Mouse (Mus musculus) lung, adult 2 months (tissue): ENCODE results near the gene Slc51a. TPM values are rescaled to one million over a fixed set of nuclear protein-coding genes. Genes with fewer than 3 reads are reported as not detected.

Experiments
- DNase-seq: peaks from one replicate; pipeline ENCODE4 v3.0.0; 2022
- H3K4me1 ChIP-seq: fragments of 200-500 bp; 2 replicates; pipeline ENCODE4 v1.6.1; 2011; ENCODE audit warnings: low read length; ENCODE audit not compliant: control insufficient read depth, insufficient read depth
- H3K4me3 ChIP-seq: fragments of 200-500 bp; replicated peaks from 2 replicates; pipeline ENCODE3; 2011; ENCODE audit warnings: low read depth, mild to moderate bottlenecking, control low read depth, low read length; ENCODE audit errors: extremely low read depth
- CTCF ChIP-seq: fragments of 200-500 bp; IDR thresholded peaks from 2 replicates; pipeline ENCODE4 v1.5.1; 2011; ENCODE audit warnings: mild to moderate bottlenecking, low read length, control low read depth; ENCODE audit not compliant: insufficient read depth
- POLR2A ChIP-seq: fragments of 200-500 bp; IDR thresholded peaks from 2 replicates; pipeline ENCODE4 v1.6.1; 2011; ENCODE audit warnings: low read depth, mild to moderate bottlenecking, control low read depth, low read length, borderline replicate concordance; ENCODE audit errors: extremely low read depth
- WGBS: fragments of 180-500 bp; shearing (Covaris S2); methylation state at CpG from one replicate; pipeline ENCODE4 v1.1.7; 2018; 5-methylcytosine and 5-hydroxymethylcytosine counted together
- polyA plus RNA-seq: library from polyadenylated mRNA; depleted of rRNA; stranded (reverse); fragments of >200 nt; gene quantifications from 2 replicates; pipeline ENCODE4 v1.2.3, GENCODE M21; 2012

The Slc51a gene
- polyA plus RNA-seq, 1 experiment, result 0.11 TPM

DNA sequence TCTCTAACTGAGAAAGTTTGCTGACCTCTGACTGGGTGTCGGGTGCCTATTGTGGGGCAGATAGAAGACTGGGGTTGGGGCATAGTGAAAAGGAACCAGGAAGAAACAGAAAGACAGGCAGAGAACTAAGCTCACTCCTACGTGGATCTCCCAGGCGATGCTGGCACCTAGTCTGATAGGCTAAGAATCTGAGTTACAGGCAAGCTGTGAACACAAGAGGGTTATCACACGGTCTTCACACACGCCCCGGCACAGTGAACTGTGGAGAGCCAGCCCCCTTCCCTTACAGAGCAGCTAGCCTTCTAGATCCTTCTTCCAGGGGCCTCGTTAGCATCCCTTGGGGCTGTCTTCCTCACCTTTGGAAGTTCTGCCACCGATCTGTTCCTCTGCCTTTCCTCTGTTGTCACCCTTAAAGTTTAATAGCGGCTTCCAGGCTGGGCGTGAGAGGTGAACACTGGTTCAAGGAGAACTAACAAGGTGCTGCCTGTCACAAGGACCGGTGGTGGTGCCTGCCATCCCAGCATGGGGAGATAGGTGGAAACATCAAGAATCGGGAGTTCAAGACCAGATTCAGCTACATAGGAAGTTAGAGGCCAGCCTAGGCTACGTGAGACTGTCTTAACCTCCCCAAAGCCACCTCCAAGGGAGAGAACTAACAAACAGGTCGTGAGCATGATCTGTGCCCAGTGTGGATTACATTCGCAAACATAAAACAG lies 32.1 kb upstream of the Slc51a start:
- Histone ChIP-seq H3K4me3 (no peak overlapping the region), H3K4me1 (no peaks in the 10 kb centered on the region)
- DNase-seq, result no peak
- TF ChIP-seq CTCF (no peak), POLR2A (no peak)
- WGBS, result 75% methylated on average over 15 of the region's 15 CpGs

DNA sequence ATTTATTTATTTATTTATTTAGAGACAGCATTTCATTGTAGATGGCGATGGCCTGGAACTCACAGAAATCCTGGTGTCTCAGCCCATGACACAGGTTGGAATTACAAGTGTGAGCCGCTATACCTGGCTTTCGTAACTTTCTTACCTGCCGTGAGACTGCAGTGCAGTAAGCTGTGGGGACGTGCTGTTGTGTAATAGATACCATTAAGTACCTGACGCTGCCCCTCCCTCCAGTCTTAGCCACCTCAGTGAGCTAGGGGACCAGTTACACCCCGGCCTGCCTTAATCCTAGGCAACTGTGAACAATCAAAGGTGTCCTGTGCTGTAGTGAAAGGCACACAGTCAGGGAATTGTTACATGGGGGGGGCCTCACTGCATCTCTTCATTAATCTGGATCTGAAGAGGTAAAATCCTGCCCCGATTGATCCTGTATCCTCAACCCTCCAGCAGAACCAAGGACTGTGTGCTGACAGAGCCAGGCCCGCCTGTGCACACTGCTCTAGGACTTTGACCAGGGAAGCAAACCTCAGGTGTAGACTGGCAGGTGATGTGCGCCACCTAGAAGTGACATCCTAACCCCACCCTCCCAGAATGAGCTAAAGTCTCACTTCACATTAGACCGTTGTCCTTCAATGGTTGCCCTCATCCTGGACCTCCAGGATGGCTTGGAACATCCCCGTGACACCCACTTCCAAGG lies 30.3 kb upstream of the Slc51a start:
- H3K4me3 ChIP-seq, result no peak overlapping the region
- WGBS, result 78% methylated on average over 12 of the region's 12 CpGs
- TF ChIP-seq CTCF, result no peak
- no peak for TF ChIP-seq POLR2A
- no peak for DNase-seq
- no peaks in the 10 kb centered on the region for H3K4me1 ChIP-seq

DNA sequence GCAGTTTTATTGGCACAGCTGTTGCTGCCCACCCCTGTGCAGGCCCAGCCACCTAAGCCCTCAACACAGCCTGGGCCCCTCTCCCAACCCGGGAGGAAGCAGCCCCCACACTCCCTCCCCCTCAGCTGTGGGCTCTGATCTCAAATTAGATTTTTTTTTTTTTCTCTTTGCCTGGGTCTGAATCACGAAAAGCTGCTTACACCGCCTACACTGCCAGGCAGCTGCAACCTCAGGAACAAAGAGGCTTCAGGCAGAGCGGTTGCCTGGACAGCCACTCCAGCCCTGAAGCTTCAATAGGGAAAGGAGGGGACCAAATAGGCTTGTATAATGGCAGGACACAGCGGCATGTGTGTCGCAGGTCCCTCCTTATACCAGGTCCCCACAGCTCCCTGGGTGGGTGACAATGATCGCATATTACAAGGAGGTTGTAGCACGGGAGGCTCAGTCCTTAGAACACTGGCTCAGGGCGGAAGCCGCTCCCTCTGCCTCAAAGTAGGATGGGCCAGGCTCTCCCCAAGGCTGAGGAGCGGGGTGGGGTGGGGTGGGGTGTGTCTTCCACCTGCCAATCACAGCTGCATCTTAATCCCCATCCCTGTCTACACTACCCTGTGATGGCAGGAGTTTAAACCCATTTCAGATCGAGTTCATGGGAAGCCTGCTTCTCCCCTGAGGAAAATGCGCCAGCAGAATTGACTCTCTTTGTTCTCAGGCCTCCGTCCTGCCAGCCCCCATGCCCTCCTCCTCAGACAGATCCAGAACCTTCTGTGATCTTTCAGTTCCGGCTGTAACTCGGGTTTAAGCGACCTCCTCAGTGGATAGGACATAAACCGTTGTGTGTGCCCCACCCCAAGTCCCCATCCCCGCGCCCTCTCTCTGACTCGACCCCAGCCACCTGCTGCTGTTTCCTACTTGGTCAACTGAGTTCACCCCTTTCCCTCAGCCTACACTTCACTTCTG lies 28.6 kb upstream of the Slc51a start:
- TF ChIP-seq CTCF, result no peak
- TF ChIP-seq POLR2A, result no peak
- no peak for DNase-seq
- Histone ChIP-seq H3K4me3 (no peak overlapping the region), H3K4me1 (no peaks in the 10 kb centered on the region)
- 31% methylated on average over 21 of the region's 21 CpGs for WGBS

DNA sequence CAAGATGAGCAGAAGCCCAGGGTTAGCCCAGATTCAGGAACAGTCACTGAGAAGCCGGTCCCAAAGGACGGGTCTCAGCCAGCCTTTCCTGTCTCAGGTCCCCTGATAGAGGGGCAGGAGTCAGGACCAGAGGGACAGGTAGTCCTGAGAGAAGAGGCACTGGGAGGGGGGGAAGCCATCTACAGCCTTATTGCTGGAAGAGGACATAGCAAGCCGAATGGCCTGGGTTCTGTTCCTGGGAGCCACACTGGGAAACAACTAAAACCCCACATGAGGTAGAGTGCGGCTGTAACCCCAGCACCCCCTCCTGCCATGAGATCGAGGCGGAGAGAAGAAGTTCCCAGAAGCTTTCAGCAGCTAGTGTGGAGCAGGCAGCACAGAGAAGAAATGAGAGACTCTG lies 26.3 kb upstream of the Slc51a start:
- Histone ChIP-seq H3K4me3 (no peak overlapping the region), H3K4me1 (no peaks in the 10 kb centered on the region; the same call in 1 of the 2 replicates)
- no peak for TF ChIP-seq POLR2A
- no peak for TF ChIP-seq CTCF
- WGBS, result 93% methylated on average over 6 of the region's 6 CpGs
- DNase-seq, result no peak

GRCm38 (mm10) chr16:32513401-32513800 lies 25.7 kb upstream of the Slc51a start:
- Histone ChIP-seq H3K4me1 (no peaks in the 10 kb centered on the region; the same call in 1 of the 2 replicates), H3K4me3 (no peak overlapping the region)
- TF ChIP-seq CTCF (no peak), POLR2A (no peak)
- no peak for DNase-seq
- WGBS, result 70% methylated on average over 6 of the region's 6 CpGs

DNA sequence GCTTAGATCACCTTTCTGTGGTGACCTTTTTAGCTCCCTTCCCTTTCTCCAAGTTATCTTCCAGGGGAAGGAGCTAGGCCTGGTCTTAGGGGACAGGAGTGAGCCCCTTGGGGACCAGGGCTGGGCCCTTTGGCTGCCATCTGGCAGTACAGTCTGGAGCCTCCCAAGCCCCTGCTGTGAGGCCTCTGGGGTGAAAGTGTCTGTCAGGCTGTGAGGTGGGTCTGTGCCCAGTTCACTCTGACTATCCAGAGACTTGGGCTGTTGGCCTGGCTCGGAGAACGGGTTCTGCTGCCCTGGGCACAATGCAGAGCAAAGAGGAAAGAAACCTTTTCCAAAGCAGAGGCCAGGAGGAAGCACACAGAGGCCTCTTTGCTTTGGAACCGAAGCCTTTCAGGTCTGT lies 25.2 kb upstream of the Slc51a start:
- no peaks in the 10 kb centered on the region; the same call in 1 of the 2 replicates for H3K4me1 ChIP-seq
- 50% methylated on average over 3 of the region's 3 CpGs for WGBS
- TF ChIP-seq POLR2A (no peak), CTCF (no peak)

GRCm38 (mm10) chr16:32511827-32512490 lies 24.3 kb upstream of the Slc51a start:
- 88% methylated on average over 8 of the region's 8 CpGs for WGBS
- no peak for DNase-seq
- no peak for TF ChIP-seq CTCF
- no peak for TF ChIP-seq POLR2A

More for the DNA sequence above, 25.2 kb upstream of the Slc51a start:
- no peak overlapping the region for H3K4me3 ChIP-seq
- no peak for DNase-seq

GRCm38 (mm10) chr16:32511338-32511734 lies 23.7 kb upstream of the Slc51a start:
- Histone ChIP-seq H3K4me3 (no peak overlapping the region), H3K4me1 (no peaks in the 10 kb centered on the region; the same call in 1 of the 2 replicates)
- DNase-seq, result no peak
- no peak for TF ChIP-seq POLR2A
- no peak for TF ChIP-seq CTCF
- 74% methylated on average over 3 of the region's 3 CpGs for WGBS

More at GRCm38 (mm10) chr16:32511827-32512490, 24.3 kb upstream of the Slc51a start:
- Histone ChIP-seq H3K4me1 (no peaks in the 10 kb centered on the region; the same call in 1 of the 2 replicates), H3K4me3 (no peak overlapping the region)
